Mouse (Mus musculus): ENCODE results near the gene Hcar2.

GRCm38 (mm10) chr5:123816891-123817290 lies 48.4 kb downstream of the Hcar2 start:
- TF ChIP-seq POLR2A (IDR thresholded peaks at IDR 0.05; ENCODE audit: low read depth, low read length) (no peak), CTCF (IDR thresholded peaks at IDR 0.05; ENCODE audit: borderline replicate concordance, insufficient read depth, low read length) (no peak)

Data from embryonic fibroblast, embryonic 13.5 days (primary cell).